Mouse (Mus musculus): Measurements from ENCODE around the gene Gm17334. TPM values are rescaled to one million over a fixed set of nuclear protein-coding genes. Genes with fewer than 3 reads are reported as not detected.

Gm17334 gene
- polyA plus RNA-seq, 2 experiments = 0.11 to 0.28 TPM

DNA sequence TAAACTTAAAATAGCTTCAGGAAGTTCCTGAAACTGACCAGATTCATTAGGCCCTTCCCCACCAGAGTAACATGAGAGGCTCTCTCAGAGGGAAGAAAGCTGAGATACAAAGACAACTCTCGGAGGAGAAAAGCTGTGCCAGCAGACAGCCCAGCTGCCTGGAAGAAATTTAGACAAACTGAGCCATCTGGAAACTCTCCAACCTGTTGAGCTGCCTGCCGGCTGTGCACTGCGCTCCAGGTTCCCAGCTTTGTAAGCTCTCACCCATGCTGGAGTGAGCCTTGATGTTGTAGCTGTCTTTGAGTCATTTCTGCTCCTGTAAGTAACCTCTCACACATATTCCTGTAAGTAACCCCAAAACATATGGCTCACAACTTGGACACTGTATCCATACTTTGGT, 20.0 kb upstream of the Gm17334 start:
- Histone ChIP-seq H3K36me3 (ENCODE audit: control insufficient read depth, insufficient read depth, low read length) (no peaks in the 10 kb centered on the region), H3K4me2 (replicated peaks; ENCODE audit: low read depth, low read length, severe bottlenecking) (no peak overlapping the region), H3K27me3 (ENCODE audit: control insufficient read depth, insufficient read depth, low read length) (no peaks in the 10 kb centered on the region), H3K9ac (ENCODE audit: low read depth, low read length, severe bottlenecking) (no peak overlapping the region), H3K27ac (replicated peaks; ENCODE audit: low read depth, low read length) (no peak overlapping the region), H3K4me3 (replicated peaks; ENCODE audit: low read length) (no peak overlapping the region), H3K4me1 (ENCODE audit: control insufficient read depth, insufficient read depth, low read length) (peaks cover 14% of the 10 kb centered on the region), H3K9me3 (ENCODE audit: control insufficient read depth, low read length) (no peaks in the 10 kb centered on the region)
- TF ChIP-seq POLR2A (IDR thresholded peaks at IDR 0.05; ENCODE audit: borderline replicate concordance, extremely low read depth, insufficient read depth, insufficient read length) = no peak
- DNase-seq (ENCODE audit: low spot score) = peak; percentile 60
- no peak for ATAC-seq (ENCODE audit: low FRiP score, low read depth)
- WGBS = 23% methylated on average over 3 of the region's 3 CpGs

DNA sequence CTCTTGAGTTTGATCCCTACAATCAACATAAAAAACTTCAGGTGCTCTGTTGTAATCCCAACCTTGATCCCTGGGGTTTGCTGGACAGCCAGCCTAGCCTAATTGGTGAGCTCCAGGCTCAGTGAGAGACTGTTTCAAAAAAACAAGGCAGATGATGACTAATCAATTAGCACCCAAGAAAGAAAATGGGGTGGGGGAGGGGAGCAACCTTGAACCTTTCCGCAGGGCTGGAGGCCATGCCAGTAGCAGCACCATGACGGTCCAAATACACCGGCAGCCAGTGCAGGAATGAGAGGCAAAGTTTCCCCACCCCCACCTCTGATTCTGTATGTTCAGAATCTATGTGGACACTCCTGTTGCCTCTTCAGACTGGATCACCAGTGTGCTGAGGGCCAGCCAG, 16.3 kb upstream of the Gm17334 start:
- H3K9ac ChIP-seq (ENCODE audit: low read depth, low read length, severe bottlenecking) = no peak overlapping the region
- no peaks in the 10 kb centered on the region for H3K27me3 ChIP-seq (ENCODE audit: control insufficient read depth, insufficient read depth, low read length)
- no peak overlapping the region for H3K27ac ChIP-seq (replicated peaks; ENCODE audit: low read depth, low read length)
- no peaks in the 10 kb centered on the region for H3K36me3 ChIP-seq (ENCODE audit: control insufficient read depth, insufficient read depth, low read length)
- no peak for ATAC-seq (ENCODE audit: low FRiP score, low read depth)
- 63% methylated on average over 3 of the region's 3 CpGs for WGBS
- H3K4me1 ChIP-seq (ENCODE audit: control insufficient read depth, insufficient read depth, low read length) = peaks cover 7% of the 10 kb centered on the region; the same call in 1 of the 2 replicates
- TF ChIP-seq POLR2A (IDR thresholded peaks at IDR 0.05; ENCODE audit: borderline replicate concordance, extremely low read depth, insufficient read depth, insufficient read length) = no peak
- H3K4me2 ChIP-seq (replicated peaks; ENCODE audit: low read depth, low read length, severe bottlenecking) = no peak overlapping the region
- no peak overlapping the region for H3K4me3 ChIP-seq (replicated peaks; ENCODE audit: low read length)
- no peak for DNase-seq (ENCODE audit: low spot score)
- H3K9me3 ChIP-seq (ENCODE audit: control insufficient read depth, low read length) = no peaks in the 10 kb centered on the region

DNA sequence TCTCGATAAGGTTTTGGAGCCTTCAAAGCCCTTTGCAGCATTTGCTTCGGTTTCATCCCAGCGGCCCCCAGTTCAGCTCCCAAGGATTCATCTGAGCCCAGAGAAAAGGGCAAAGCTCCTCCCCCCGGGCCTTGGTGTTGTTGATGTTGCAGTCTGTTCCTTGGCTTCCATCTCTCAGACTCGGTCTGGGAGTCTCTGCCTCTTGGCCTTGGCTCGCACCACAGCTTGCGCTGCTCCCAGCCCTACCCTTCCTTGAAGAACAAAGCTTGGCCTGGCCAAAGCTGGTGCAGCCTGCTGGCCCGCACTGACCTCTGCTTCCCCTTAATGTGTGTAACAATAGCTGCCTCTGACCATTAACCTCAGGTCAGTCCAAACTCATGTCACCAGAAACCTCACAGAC, 15.2 kb upstream of the Gm17334 start:
- TF ChIP-seq POLR2A (IDR thresholded peaks at IDR 0.05; ENCODE audit: borderline replicate concordance, extremely low read depth, insufficient read depth, insufficient read length) = no peak
- ATAC-seq (ENCODE audit: low FRiP score, low read depth) = no peak
- Histone ChIP-seq H3K36me3 (ENCODE audit: control insufficient read depth, insufficient read depth, low read length) (no peaks in the 10 kb centered on the region), H3K4me3 (replicated peaks; ENCODE audit: low read length) (no peak overlapping the region), H3K27ac (replicated peaks; ENCODE audit: low read depth, low read length) (no peak overlapping the region), H3K4me2 (replicated peaks; ENCODE audit: low read depth, low read length, severe bottlenecking) (no peak overlapping the region), H3K27me3 (ENCODE audit: control insufficient read depth, insufficient read depth, low read length) (no peaks in the 10 kb centered on the region), H3K4me1 (ENCODE audit: control insufficient read depth, insufficient read depth, low read length) (no peaks in the 10 kb centered on the region), H3K9me3 (ENCODE audit: control insufficient read depth, low read length) (no peaks in the 10 kb centered on the region), H3K9ac (ENCODE audit: low read depth, low read length, severe bottlenecking) (no peak overlapping the region)
- WGBS = 86% methylated on average over 8 of the region's 8 CpGs
- no peak for DNase-seq (ENCODE audit: low spot score)

DNA sequence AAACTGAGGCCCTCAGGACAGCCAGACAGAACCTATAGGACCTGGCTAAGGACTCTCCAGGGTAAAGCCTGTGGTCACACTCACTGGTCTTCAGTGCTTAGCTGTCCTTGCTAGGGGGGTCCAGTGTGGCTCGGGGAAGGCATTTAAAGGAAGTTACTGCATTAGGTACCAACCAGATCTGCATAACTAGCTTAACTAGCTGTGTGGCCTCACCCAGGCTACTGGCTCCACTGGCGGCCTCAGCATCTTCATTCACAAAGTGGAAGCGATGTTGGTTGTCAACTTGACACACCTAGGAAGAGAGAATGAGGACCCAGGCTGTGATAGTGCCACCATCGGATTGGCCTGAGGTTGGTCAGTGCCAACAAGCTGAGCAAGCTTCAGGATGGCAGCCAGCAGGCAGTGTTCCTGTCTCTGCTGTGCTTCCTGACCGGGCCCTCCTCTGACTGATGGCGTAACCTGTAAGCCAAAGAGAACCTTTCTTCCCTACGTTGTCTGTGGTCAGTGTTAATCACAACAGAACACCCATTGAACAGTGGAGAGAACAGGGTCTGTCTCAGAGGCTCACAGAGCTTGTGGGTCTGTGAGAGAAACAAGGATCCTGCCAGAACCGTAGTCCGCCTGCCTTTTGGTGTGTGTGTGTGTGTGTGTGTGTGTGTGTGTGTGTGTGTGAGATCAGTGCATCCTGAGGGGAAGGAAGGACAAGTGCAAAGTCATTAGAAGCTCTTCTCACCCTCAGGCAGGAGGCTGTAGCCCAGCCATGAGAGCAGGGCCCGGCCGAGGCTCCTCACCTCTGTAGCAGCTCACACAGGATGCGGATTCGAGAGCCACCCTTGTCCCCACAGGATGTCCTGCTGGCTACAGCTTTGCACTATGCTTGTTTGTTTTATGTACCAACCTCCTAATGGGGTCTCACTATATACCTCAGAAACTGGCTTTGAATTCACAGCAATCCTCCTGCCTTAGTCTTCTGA, 13.4 kb upstream of the Gm17334 start:
- H3K9me3 ChIP-seq (ENCODE audit: control insufficient read depth, low read length) = no peaks in the 10 kb centered on the region
- no peaks in the 10 kb centered on the region for H3K36me3 ChIP-seq (ENCODE audit: control insufficient read depth, insufficient read depth, low read length)
- H3K4me3 ChIP-seq (replicated peaks; ENCODE audit: low read length) = no peak overlapping the region
- no peak for DNase-seq (ENCODE audit: low spot score)
- H3K27me3 ChIP-seq (ENCODE audit: control insufficient read depth, insufficient read depth, low read length) = no peaks in the 10 kb centered on the region
- TF ChIP-seq POLR2A (IDR thresholded peaks at IDR 0.05; ENCODE audit: borderline replicate concordance, extremely low read depth, insufficient read depth, insufficient read length) = no peak
- ATAC-seq (ENCODE audit: low FRiP score, low read depth) = no peak
- no peaks in the 10 kb centered on the region; the same call in 1 of the 2 replicates for H3K4me1 ChIP-seq (ENCODE audit: control insufficient read depth, insufficient read depth, low read length)
- H3K4me2 ChIP-seq (replicated peaks; ENCODE audit: low read depth, low read length, severe bottlenecking) = no peak overlapping the region
- WGBS = 84% methylated on average over 13 of the region's 13 CpGs
- H3K9ac ChIP-seq (ENCODE audit: low read depth, low read length, severe bottlenecking) = no peak overlapping the region
- no peak overlapping the region for H3K27ac ChIP-seq (replicated peaks; ENCODE audit: low read depth, low read length)

DNA sequence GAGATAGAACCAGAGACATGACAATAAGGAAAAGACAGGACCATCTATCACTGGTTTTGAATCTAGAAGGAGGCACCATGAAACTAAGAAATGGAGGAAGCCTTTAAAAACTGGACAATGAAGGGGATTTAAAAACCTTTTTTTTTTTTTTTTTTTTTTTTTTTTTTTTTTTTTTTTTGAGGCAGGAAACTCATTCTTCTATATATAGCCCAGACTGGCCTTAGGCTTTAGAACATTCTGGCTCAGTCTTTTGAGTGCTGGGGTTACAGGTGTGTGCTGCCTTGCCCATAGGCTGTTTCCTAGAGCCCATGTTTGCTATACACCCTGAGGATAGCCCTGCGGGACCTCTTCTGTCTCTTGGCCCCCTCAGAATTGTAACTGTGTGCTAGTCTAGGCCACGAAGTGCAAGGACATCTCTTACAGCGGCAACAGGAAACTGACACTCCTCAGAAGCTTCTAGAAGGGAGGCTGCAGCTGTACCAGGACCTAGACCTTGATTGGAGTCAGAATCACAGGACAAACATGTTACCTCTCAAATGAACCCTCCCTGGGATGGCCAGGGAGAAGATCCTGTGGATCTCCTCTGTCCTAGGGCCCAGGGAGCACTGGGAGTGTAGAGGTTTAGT, 12.4 kb upstream of the Gm17334 start:
- no peak overlapping the region for H3K4me3 ChIP-seq (replicated peaks; ENCODE audit: low read length)
- no peaks in the 10 kb centered on the region for H3K27me3 ChIP-seq (ENCODE audit: control insufficient read depth, insufficient read depth, low read length)
- ATAC-seq (ENCODE audit: low FRiP score, low read depth) = no peak
- H3K4me2 ChIP-seq (replicated peaks; ENCODE audit: low read depth, low read length, severe bottlenecking) = no peak overlapping the region
- no peaks in the 10 kb centered on the region for H3K36me3 ChIP-seq (ENCODE audit: control insufficient read depth, insufficient read depth, low read length)
- no peak for DNase-seq (ENCODE audit: low spot score)
- H3K9me3 ChIP-seq (ENCODE audit: control insufficient read depth, low read length) = no peaks in the 10 kb centered on the region
- no peak for TF ChIP-seq POLR2A (IDR thresholded peaks at IDR 0.05; ENCODE audit: borderline replicate concordance, extremely low read depth, insufficient read depth, insufficient read length)
- no peak overlapping the region for H3K9ac ChIP-seq (ENCODE audit: low read depth, low read length, severe bottlenecking)
- 90% methylated on average over 3 of the region's 3 CpGs for WGBS
- no peak overlapping the region for H3K27ac ChIP-seq (replicated peaks; ENCODE audit: low read depth, low read length)
- no peaks in the 10 kb centered on the region; the same call in 1 of the 2 replicates for H3K4me1 ChIP-seq (ENCODE audit: control insufficient read depth, insufficient read depth, low read length)

Measured in limb, embryonic 14.5 days (tissue).